Mouse (Mus musculus) midbrain, embryonic 13.5 days (tissue): ENCODE measurements around the gene Pnma3. TPM values are rescaled to one million over a fixed set of nuclear protein-coding genes. Genes with fewer than 3 reads are reported as not detected.
A peak's percentile ranks its signal among the peaks of the same experiment; 100 is the strongest.
"Not testable (repeated sequence)": the region's sequence is repeated elsewhere in the genome, so short reads cannot be mapped to it uniquely, and the experiment has no call there.

Experiments used
- ATAC-seq: fragments of 200-750 bp; cut with Nextera tagmentation; 2 replicates; pipeline ENCODE4 v1.8.0; 2017; ENCODE audit warnings: mild to moderate bottlenecking, moderate TSS enrichment, moderate library complexity
- H3K27ac ChIP-seq: fragments of 300-500 bp; sonication (generic); 2 replicates; pipeline ENCODE4 v1.5.1; 2015; ENCODE audit warnings: inconsistent platforms, mild to moderate bottlenecking, moderate library complexity
- H3K27me3 ChIP-seq: fragments of 300-500 bp; sonication (generic); 2 replicates; pipeline ENCODE4 v1.6.1; 2015; ENCODE audit warnings: mild to moderate bottlenecking, inconsistent platforms
- H3K36me3 ChIP-seq: fragments of 300-500 bp; sonication (generic); 2 replicates; pipeline ENCODE4 v1.6.1; 2015; ENCODE audit warnings: mild to moderate bottlenecking, inconsistent platforms
- H3K4me1 ChIP-seq: fragments of 300-500 bp; sonication (generic); replicated peaks from 2 replicates; pipeline ENCODE4 v1.6.1; 2015; ENCODE audit warnings: inconsistent platforms
- H3K4me2 ChIP-seq: fragments of 300-500 bp; sonication (generic); replicated peaks from 2 replicates; pipeline ENCODE4 v1.6.1; 2015; ENCODE audit warnings: moderate library complexity, mild to moderate bottlenecking, inconsistent platforms
- H3K4me3 ChIP-seq: fragments of 300-500 bp; sonication (generic); replicated peaks from 2 replicates; pipeline ENCODE4 v1.5.1; 2015; ENCODE audit warnings: mild to moderate bottlenecking, inconsistent platforms
- H3K9ac ChIP-seq: fragments of 300-500 bp; sonication (generic); replicated peaks from 2 replicates; pipeline ENCODE4 v1.6.1; 2015; ENCODE audit warnings: mild to moderate bottlenecking, inconsistent platforms
- H3K9me3 ChIP-seq: fragments of 300-500 bp; sonication (generic); 2 replicates; pipeline ENCODE4 v1.6.1; 2016; ENCODE audit warnings: mild to moderate bottlenecking, inconsistent platforms
- WGBS: fragments of 180-500 bp; shearing (Covaris S2); methylation state at CpG from one replicate; pipeline ENCODE4 v1.1.7; 2015; 5-methylcytosine and 5-hydroxymethylcytosine counted together
- polyA plus RNA-seq: library from polyadenylated mRNA; unstranded; fragments of >200 nt; fragmentation: Nextera tagmentation; extraction: Ambion mirVana; gene quantifications from 2 replicates; pipeline ENCODE4 v1.2.1, GENCODE M21; 2015

The Pnma3 gene
- 2.3 and 2.6 TPM in 2 replicates for polyA plus RNA-seq

- H3K4me1 ChIP-seq = 0 out of 2 replicates have a peak, but pooled peaks cover 9% of the 10 kb centered on the region
- H3K36me3 ChIP-seq = no peaks in the 10 kb centered on the region
- peak within 1 kb of the TSS; percentile 40 for H3K4me3 ChIP-seq
- peak within 1 kb of the TSS; percentile 59 for H3K4me2 ChIP-seq
- H3K27ac ChIP-seq = no peak within 1 kb of the TSS
- H3K27me3 ChIP-seq = no peaks in the 10 kb centered on the region
- ATAC-seq = peak; percentile 80; the same call in 1 of the 2 replicates
- no peaks in the 10 kb centered on the region for H3K9me3 ChIP-seq
- H3K9ac ChIP-seq = peak within 1 kb of the TSS; percentile 51; the same call in 1 of the 2 replicates
- 35% methylated on average over 7 of the region's 7 CpGs for WGBS
Measured at GRCm38 (mm10) chrX:73064415-73064793, at the start of gene Pnma3. Pnma3 (plus strand) TSS chrX:73064787.

DNA sequence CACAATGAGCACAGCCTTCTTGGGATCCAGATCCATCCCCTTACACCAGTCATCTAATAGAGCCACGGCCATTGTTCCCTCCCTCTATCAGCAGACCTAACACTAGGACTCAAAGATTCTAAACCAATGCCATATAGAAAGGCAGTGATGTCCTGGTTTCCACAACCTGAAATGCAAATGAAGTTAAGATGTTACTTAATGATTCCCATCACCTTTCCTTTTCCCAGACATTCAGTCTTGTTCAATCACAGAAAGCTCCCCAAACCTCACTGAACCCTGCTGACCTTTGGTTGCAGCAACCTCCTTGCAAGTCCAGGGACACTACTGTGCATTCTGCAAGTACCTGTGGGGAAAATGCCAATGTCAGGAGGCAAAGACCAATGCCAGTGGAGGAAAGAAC is 27.6 kb upstream of the Pnma3 start, which contains the start of gene Pnma5:
Gene Pnma5 (minus strand): TSS at position 101 of the 400 bp plus-strand sequence.
- H3K9ac ChIP-seq = no peak within 1 kb of the TSS
- no peak within 1 kb of the TSS for H3K4me2 ChIP-seq
- H3K36me3 ChIP-seq = no peaks in the 10 kb centered on the region
- 86% methylated on average over 1 of the region's 1 CpGs for WGBS
- no peak within 1 kb of the TSS for H3K4me3 ChIP-seq
- H3K9me3 ChIP-seq = no peaks in the 10 kb centered on the region
- H3K4me1 ChIP-seq = no peaks in the 10 kb centered on the region
- ATAC-seq = no peak
- no peaks in the 10 kb centered on the region for H3K27me3 ChIP-seq
- no peak within 1 kb of the TSS for H3K27ac ChIP-seq

- Histone ChIP-seq H3K27me3 (no peaks in the 10 kb centered on the region), H3K4me3 (no peak overlapping the region), H3K9ac (no peak overlapping the region), H3K27ac (no peak overlapping the region), H3K9me3 (no peaks in the 10 kb centered on the region), H3K4me1 (no peaks in the 10 kb centered on the region), H3K4me2 (no peak overlapping the region), H3K36me3 (no peaks in the 10 kb centered on the region)
- ATAC-seq = no peak
- 74% methylated on average over 8 of the region's 8 CpGs for WGBS
Measured at GRCm38 (mm10) chrX:73038831-73039230, 25.8 kb upstream of the Pnma3 start.

GRCm38 (mm10) chrX:73039666-73040065 is 24.9 kb upstream of the Pnma3 start:
- H3K36me3 ChIP-seq = no peaks in the 10 kb centered on the region
- H3K9me3 ChIP-seq = no peaks in the 10 kb centered on the region
- no peak overlapping the region for H3K9ac ChIP-seq
- H3K27ac ChIP-seq = no peak overlapping the region
- ATAC-seq = no peak
- 85% methylated on average over 12 of the region's 12 CpGs for WGBS
- no peaks in the 10 kb centered on the region for H3K4me1 ChIP-seq
- H3K27me3 ChIP-seq = no peaks in the 10 kb centered on the region
- H3K4me2 ChIP-seq = no peak overlapping the region
- no peak overlapping the region for H3K4me3 ChIP-seq

- Histone ChIP-seq H3K9ac (no peak overlapping the region), H3K9me3 (no peaks in the 10 kb centered on the region), H3K4me2 (peak overlapping the region; percentile 32; the same call in 1 of the 2 replicates), H3K4me1 (no peaks in the 10 kb centered on the region), H3K36me3 (no peaks in the 10 kb centered on the region), H3K27me3 (no peaks in the 10 kb centered on the region), H3K27ac (peak overlapping the region; percentile 56; the same call in 1 of the 2 replicates), H3K4me3 (no peak overlapping the region)
- WGBS = 22% methylated on average over 14 of the region's 14 CpGs
- ATAC-seq = peak; percentile 99
Measured at GRCm38 (mm10) chrX:73053860-73054563, 10.6 kb upstream of the Pnma3 start.

DNA sequence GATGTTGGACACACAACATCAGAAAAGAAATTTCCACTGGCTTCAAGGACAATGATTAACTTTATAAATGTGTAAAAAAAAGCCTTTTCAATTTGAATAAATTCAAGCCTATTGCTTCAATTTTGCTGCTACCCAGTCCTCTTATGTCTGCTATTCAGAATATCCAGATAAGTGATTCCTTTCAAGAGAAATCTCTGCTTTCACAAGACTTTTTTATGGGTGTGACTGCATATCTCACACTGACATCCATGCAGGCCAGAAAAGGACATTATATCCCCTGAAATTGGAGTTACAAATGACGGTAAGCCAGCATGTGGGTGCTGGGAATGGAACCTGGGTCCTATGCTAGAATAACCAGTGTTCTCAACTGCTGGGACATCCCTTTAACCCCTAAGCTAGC is 3.1 kb upstream of the Pnma3 start:
- no peak for ATAC-seq
- H3K9ac ChIP-seq = no peak overlapping the region
- no peak overlapping the region for H3K27ac ChIP-seq
- 0 out of 2 replicates have a peak, but pooled peaks cover 9% of the 10 kb centered on the region for H3K4me1 ChIP-seq
- H3K9me3 ChIP-seq = no peaks in the 10 kb centered on the region
- H3K4me3 ChIP-seq = no peak overlapping the region
- 81% methylated on average over 1 of the region's 1 CpGs for WGBS
- no peaks in the 10 kb centered on the region for H3K36me3 ChIP-seq
- H3K27me3 ChIP-seq = no peaks in the 10 kb centered on the region
- no peak overlapping the region for H3K4me2 ChIP-seq

DNA sequence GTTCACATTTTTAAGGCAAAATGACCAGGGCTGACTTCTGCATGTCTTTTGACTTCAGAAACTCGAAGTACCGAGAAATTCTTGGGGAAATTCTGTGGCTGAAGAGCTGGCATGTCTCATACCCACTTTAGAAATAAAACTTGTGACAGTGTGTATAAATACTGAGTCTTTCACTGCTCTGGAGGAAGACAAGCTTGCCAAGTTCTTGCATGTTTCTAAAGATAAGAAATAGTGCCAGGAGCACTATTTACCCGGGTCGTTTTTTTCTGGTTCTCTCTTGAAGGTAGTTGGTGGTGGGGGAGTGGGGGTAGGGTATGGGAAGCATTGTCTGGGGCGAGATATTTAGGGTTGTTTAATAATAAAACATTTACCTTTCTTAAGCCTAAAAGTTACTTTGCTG is 2.3 kb upstream of the Pnma3 start:
- ATAC-seq = no peak
- H3K4me2 ChIP-seq = no peak overlapping the region
- no peak overlapping the region for H3K27ac ChIP-seq
- 63% methylated on average over 5 of the region's 5 CpGs for WGBS
- no peaks in the 10 kb centered on the region for H3K27me3 ChIP-seq
- no peak overlapping the region for H3K9ac ChIP-seq
- H3K4me1 ChIP-seq = 0 out of 2 replicates have a peak, but pooled peaks cover 9% of the 10 kb centered on the region
- H3K4me3 ChIP-seq = no peak overlapping the region
- H3K9me3 ChIP-seq = no peaks in the 10 kb centered on the region
- H3K36me3 ChIP-seq = no peaks in the 10 kb centered on the region

DNA sequence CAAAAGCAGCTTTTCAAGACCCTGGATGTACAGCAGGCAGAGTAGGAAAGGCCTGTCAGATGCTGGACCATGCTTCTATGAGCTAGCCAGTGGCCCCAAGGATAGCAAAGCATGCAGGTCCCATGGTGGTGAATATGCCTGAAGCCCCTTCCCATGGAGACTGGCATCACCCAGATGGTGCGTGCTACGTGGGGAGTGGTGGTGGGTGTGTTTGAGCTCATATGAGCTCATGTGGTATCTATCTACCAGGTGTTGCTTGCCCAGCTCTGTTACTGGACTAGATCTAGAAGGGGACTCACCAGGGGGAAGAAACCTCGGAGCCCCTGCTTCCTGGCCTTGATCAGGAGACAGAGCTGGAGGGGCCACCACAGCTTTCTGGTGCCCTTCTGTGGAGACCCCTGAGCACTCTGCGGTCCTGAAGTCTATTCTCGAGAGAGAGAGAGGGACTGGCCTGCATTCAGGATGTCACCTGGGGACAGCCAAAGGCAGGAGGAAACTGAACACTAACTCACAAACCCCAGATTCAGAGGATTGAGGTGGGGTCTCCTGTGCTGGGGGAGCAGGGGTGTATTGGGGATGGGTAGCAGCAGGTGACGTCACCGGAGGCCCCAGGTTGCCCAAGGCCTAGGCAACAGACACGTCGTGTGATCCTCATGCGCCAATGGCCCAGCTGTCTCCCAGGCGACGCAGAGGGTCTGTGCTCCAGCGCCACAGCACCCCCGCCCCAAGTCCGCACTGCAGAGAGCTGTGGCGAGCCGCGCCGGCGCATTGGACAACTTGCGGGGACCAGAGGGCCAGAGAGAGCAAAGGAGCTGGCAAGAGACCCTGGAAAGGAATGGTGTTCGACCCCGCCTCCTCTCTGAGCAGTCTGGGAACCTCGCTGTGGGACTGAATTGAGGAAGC is 824 bp upstream of the Pnma3 start:
- no peaks in the 10 kb centered on the region for H3K27me3 ChIP-seq
- peak overlapping the region; percentile 59 for H3K4me2 ChIP-seq
- H3K4me1 ChIP-seq = 0 out of 2 replicates have a peak, but pooled peaks cover 9% of the 10 kb centered on the region
- ATAC-seq = peak; percentile 94
- WGBS = 41% methylated on average over 24 of the region's 24 CpGs
- no peak overlapping the region for H3K27ac ChIP-seq
- H3K9me3 ChIP-seq = no peaks in the 10 kb centered on the region
- peak overlapping the region; percentile 40 for H3K4me3 ChIP-seq
- H3K9ac ChIP-seq = peak overlapping the region; percentile 51; the same call in 1 of the 2 replicates
- no peaks in the 10 kb centered on the region for H3K36me3 ChIP-seq

DNA sequence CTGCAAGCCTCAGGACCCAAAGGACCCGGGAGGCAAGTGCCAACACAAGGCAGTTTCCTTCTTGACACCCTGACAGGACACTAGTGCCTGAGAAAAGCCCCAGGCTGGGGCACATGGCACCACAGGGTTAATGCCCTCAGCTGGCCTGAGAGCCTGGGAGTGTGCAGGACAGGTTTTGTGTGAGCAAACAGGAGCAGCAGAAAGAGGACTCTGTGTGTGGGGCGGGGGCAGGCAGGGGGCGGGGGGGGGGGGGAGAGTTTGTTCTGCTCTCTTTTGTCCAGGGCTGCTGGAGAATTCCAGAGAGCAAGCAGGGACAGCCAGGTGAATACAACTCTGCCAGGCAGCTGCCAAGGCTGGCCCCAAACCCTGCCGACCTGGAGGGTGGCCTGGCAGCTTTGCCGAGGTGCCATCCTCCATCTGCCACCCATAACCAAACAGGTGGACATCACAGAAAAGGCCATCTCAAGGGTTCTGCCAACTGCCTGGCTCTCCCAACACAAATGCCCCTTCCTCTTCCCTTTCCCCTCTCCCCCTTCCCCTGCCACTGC is 2.3 kb downstream of the Pnma3 start:
- ATAC-seq, H3K9ac ChIP-seq: not testable (repeated sequence)

GRCm38 (mm10) chrX:73082267-73083055 is 17.9 kb downstream of the Pnma3 start, which contains the start of gene Xlr4a:
Xlr4a (minus strand) TSS chrX:73082478.
- not testable (repeated sequence) for H3K9ac ChIP-seq, H3K36me3 ChIP-seq, H3K9me3 ChIP-seq, H3K4me1 ChIP-seq, ATAC-seq, H3K4me2 ChIP-seq, H3K27ac ChIP-seq, H3K4me3 ChIP-seq, H3K27me3 ChIP-seq
- WGBS = 85% methylated on average over 19 of the region's 19 CpGs

More for the DNA sequence above, 2.3 kb downstream of the Pnma3 start:
- H3K9me3 ChIP-seq, H3K4me2 ChIP-seq, H3K4me1 ChIP-seq, H3K27ac ChIP-seq, H3K36me3 ChIP-seq, H3K27me3 ChIP-seq, H3K4me3 ChIP-seq: not testable (repeated sequence)
- 71% methylated on average over 1 of the region's 5 CpGs for WGBS

DNA sequence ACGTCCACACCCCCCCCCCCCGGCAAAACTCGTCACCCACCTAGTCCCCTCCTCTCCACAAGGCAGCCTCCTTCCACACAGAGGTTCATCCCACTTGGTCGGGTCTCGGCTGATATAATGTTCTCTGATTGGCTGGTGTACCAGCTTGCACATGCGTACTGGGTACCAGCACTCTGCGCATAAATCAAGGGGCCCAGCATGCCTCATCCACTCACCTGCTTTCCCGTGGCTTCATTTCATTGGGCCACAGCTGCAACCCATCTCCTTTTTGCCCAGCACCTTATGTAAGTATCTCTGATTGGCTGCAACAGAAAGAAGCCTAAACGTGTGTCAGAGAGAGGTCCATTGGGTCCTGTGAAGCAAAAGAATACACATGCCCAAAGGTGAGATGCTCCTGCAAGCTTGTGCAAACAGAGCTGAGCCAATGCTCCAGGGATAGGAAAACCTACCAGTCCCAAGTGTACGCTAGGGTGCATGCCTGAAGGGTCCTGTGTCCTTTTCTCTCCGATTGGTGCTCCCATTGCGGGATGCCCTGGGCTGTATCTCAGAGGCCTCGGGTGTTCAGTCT is 32.4 kb downstream of the Pnma3 start, which contains the start of gene Xlr3a:
Gene Xlr3a (minus strand): TSS at position 155 of the 568 bp plus-strand sequence.
- not testable (repeated sequence) for H3K36me3 ChIP-seq, H3K9ac ChIP-seq, H3K27ac ChIP-seq, H3K4me3 ChIP-seq, ATAC-seq, H3K4me1 ChIP-seq, H3K27me3 ChIP-seq, H3K4me2 ChIP-seq, H3K9me3 ChIP-seq
- 73% methylated on average over 13 of the region's 13 CpGs for WGBS
